Mouse (Mus musculus) T-helper 1 cell (primary cell): ENCODE measurements around the gene Gstk1.

ENCODE experiments used
- in situ Hi-C: fragments of 300-600 bp; cut with MboI, MseI; formaldehyde crosslinking; loops from one replicate; pipeline ENCODE4 v1.15.1; 2025; ENCODE audit warnings: high pct_unique_total_duplicates

Gstk1 gene

GRCm38 (mm10) chr6:42245711-42246353 is at the start of gene Gstk1:
Gene Gstk1 (plus strand): TSS chr6:42245935.
- in situ Hi-C loops: loop anchor here (5.0 to 10.0 kb wide), 2 partner anchors 76 to 1131 kb away; partner anchors contain the start of gene Fam131b

GRCm38 (mm10) chr6:42197710-42198109 is 48.0 kb upstream of the Gstk1 start:
- in situ Hi-C loops: no loop called here

GRCm38 (mm10) chr6:42199498-42199897 is 46.2 kb upstream of the Gstk1 start:
- in situ Hi-C loops: no loop called here

- in situ Hi-C loops: no loop called here
These were observed 30.7 kb upstream of the Gstk1 start, which contains the start of gene Tas2r144 for GRCm38 (mm10) chr6:42215028-42215427. Gene Tas2r144 (plus strand): TSS chr6:42215328.

GRCm38 (mm10) chr6:42222286-42222685 is 23.4 kb upstream of the Gstk1 start:
- in situ Hi-C loops: loop anchor here (10.0 kb wide), 1 partner anchor 643 kb away; no protein-coding TSS in a partner anchor

- in situ Hi-C loops: loop anchor here (5.0 to 10.0 kb wide), 2 partner anchors 357 to 640 kb away; no protein-coding TSS in a partner anchor
These were observed 20.7 kb upstream of the Gstk1 start for GRCm38 (mm10) chr6:42225046-42225445.

- in situ Hi-C loops: loop anchor here (5.0 to 10.0 kb wide), 2 partner anchors 355 to 637 kb away; no protein-coding TSS in a partner anchor
These were observed 18.3 kb upstream of the Gstk1 start for GRCm38 (mm10) chr6:42227240-42228101.

GRCm38 (mm10) chr6:42229610-42230009 is 16.1 kb upstream of the Gstk1 start:
- in situ Hi-C loops: loop anchor here (5.0 to 10.0 kb wide), 2 partner anchors 353 to 635 kb away; no protein-coding TSS in a partner anchor

- in situ Hi-C loops: no loop called here
These were observed 14.5 kb upstream of the Gstk1 start for GRCm38 (mm10) chr6:42231191-42231590.

- in situ Hi-C loops: no loop called here
These were observed 8.4 kb upstream of the Gstk1 start for GRCm38 (mm10) chr6:42237276-42237805.

- in situ Hi-C loops: loop anchor here (10.0 kb wide), 1 partner anchor 1127 kb away; no protein-coding TSS in a partner anchor
These were observed 4.3 kb upstream of the Gstk1 start for GRCm38 (mm10) chr6:42241311-42242045.

- in situ Hi-C loops: loop anchor here (5.0 to 10.0 kb wide), 2 partner anchors 75 to 1132 kb away; partner anchors contain the start of gene Fam131b
These were observed 1.4 kb downstream of the Gstk1 start for GRCm38 (mm10) chr6:42247173-42247572.

GRCm38 (mm10) chr6:42247981-42248380 is 2.2 kb downstream of the Gstk1 start:
- in situ Hi-C loops: loop anchor here (5.0 to 10.0 kb wide), 2 partner anchors 74 to 1133 kb away; partner anchors contain the start of gene Fam131b

GRCm38 (mm10) chr6:42251791-42252190 is 6.1 kb downstream of the Gstk1 start:
- in situ Hi-C loops: no loop called here

- in situ Hi-C loops: no loop called here
These were observed 7.4 kb downstream of the Gstk1 start for GRCm38 (mm10) chr6:42253103-42253502.

- in situ Hi-C loops: no loop called here
These were observed 11.6 kb downstream of the Gstk1 start for GRCm38 (mm10) chr6:42257303-42257863.

GRCm38 (mm10) chr6:42260430-42260829 is 14.7 kb downstream of the Gstk1 start:
- in situ Hi-C loops: loop anchor here (5.0 kb wide), 1 partner anchor 693 kb away; no protein-coding TSS in a partner anchor

- in situ Hi-C loops: loop anchor here (5.0 kb wide), 1 partner anchor 694 kb away; no protein-coding TSS in a partner anchor
These were observed 15.9 kb downstream of the Gstk1 start, which contains the start of gene Tmem139 for GRCm38 (mm10) chr6:42261524-42262170. Gene Tmem139 (plus strand): TSS chr6:42261970.

GRCm38 (mm10) chr6:42264626-42265312 is 19.0 kb downstream of the Gstk1 start, which contains the start of gene Casp2:
Gene Casp2 (plus strand): TSS chr6:42264985.
- in situ Hi-C loops: loop anchor here (5.0 kb wide), 1 partner anchor 697 kb away; no protein-coding TSS in a partner anchor
